Mouse (Mus musculus): ENCODE results near the gene Wfdc12.
A peak's percentile ranks its signal among the peaks of the same experiment; 100 is the strongest.

Wfdc12 gene

DNA sequence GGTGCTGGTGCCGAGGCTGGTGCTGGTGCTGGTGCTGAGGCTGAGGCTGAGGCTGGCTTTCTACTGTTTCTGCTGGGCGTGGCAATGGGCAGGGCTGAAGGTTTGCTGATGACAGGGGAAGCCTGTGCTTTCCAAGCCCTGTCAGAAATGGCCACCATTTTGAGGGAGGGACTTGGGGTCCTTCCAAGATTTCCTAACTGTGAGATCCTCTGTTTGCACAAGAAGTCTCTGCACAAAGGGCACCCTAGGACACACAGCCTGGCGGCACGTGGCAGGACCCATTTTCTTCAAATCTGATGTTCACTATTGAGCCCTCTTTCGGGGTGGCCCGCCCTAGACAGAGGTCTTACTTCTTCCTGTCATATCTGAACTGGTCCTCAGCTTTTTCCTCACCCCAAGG is at the start of gene Wfdc12:
Gene Wfdc12, minus strand, starts transcription at position 33 of the 400 bp plus-strand sequence.
- DNase-seq, result no peak

DNA sequence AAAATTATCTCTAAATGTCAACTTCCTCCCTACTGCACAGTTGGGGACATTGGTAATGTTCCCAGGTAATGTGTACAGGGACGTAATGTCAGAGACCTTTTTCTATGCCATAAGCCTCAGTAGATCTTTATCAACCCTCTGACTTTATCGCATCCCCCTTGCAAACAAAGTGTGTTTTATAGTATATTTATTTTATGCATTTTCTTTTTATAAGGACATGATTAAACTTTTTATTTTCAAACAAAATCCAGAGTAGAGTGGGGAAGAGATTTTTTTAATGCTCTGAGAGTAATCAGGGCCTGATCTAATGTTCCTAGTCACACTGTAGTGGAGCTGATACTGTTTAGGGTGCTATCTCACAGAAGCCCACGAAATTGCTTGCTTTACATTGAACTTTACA is 48.0 kb upstream of the Wfdc12 start, which contains the start of gene Svs2:
Gene Svs2, minus strand, starts transcription at position 101 of the 400 bp plus-strand sequence.
- DNase-seq, result no peak

DNA sequence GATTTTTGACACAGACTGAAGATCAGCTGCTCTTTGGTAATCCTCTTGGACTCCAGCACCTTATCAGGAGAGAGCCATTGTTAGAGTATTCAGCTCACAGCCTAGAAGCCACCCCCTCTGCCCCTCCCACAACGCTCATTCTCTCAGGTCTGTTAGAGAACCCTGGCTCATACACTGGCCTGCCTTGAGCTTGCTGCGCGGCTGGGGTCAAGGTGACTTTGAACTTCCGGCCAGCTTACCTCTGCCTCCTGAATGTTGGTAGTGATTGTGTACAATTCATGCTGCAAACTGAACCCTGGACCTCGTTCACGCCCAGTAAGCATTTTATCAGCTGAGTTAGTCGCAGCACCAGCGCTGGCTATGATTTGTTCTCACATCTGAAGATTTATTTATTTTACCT is 42.3 kb upstream of the Wfdc12 start:
- DNase-seq, result no peak

DNA sequence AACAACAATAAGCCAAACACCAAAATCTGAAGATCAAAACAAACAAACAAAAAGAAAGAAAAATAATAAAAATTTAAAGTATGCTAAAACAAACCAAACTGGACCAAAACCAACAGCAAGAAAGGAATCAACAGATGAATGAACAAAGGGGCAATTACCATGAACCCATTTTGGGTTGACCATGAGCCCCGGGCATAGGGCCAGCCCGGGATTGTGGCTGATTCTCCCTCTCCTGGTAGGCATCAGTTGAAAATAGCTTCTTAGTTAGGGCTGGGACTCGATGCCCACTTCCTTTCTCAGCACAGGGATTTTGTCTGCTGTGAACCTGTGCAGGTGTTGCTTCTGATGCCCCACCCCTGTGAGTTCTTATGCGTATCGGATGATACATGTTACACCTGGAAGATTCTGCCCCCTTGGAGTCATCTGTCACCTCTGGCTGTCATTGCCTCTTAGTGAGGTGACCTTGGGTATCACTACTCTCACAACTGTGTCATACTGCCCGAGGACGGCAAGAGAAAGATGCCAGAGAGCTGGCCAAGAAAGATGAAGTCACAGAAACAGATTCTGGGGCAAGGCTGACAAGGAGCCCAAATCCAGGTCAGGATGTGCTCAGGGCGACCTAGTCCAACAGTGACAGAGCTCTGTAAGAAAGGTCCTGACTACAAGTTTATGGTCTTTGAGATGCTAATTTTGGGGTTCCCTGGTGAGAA is 38.1 kb upstream of the Wfdc12 start:
- no peak for DNase-seq

DNA sequence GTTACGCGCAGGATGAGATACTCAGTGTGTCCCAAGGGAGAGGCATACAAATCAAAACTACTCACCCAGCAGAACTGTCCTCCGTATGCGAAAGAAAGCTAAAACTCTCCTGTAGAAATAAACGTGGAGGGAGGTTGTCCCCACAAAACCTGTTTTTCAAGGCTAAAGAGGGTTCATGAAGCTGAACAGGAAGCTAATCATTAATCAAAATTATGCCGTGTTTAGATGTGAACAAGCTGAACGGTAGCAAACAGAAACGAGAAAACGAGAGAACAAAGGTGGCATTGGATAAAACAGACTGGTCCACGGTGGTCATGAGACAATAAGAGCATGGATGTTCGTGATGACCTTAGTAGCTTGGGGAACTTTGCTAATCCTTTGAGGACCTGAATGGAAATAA is 31.1 kb upstream of the Wfdc12 start, which contains the start of gene Wfdc15b:
Gene Wfdc15b, minus strand, starts transcription at position 139 of the 400 bp plus-strand sequence.
- no peak for DNase-seq

DNA sequence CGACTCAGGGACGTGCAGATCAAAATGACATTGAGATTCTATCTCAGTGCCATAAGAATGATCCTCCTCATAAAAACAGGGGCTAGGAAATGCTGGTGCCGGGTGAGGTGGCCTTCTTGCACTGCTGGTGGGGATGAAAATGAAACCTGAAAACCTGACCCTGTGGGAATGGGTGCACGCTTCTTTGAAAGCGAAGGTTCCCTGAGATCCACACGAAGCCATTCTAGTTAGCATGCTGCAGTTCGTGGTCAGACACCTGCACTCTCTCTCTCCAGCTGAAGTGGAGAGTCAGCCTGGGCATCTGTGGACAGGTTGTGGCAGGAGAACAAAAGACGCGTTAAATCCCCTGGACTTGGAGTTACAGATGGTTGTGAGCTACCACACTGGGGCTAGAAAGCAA is 28.9 kb upstream of the Wfdc12 start:
- no peak for DNase-seq

DNA sequence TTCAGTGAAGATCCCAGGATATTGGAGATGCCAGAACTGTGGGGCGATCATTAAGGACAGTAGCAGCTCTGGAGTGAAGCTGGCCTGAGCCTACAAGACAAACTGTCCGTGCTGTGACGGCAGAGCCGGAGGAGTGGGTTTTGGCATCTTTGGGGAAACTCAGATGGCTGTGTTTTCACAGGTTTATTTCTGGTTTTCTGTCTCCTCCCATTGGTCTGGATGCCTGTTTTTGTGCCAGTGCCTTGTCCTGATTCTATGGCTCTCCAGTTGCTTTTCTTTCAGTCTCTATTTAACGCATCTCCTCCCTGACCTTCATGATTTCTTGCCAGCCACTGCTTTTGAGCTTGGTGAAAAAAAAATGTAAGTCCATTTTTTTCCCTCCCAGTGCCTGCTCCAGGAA is 22.3 kb upstream of the Wfdc12 start:
- DNase-seq, result no peak

DNA sequence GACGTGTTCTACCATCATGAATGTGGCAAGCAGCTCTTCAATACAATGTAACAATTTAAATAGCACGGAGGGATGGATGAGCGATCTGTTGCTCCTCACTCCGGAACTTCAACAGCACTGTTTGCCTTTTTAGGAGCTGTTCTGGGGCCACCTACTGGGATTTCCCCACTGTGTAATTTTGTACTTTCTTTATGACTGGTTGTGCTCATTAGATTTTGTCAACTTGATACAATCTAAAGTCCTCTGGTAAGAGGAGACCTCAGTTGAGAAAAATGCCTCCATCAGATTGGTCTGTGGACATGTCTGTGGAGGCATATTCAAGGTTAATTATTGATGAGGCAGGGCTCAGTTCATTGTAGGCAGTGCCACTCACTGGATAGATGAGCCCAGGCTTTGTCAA is 20.5 kb upstream of the Wfdc12 start:
- DNase-seq, result no peak

DNA sequence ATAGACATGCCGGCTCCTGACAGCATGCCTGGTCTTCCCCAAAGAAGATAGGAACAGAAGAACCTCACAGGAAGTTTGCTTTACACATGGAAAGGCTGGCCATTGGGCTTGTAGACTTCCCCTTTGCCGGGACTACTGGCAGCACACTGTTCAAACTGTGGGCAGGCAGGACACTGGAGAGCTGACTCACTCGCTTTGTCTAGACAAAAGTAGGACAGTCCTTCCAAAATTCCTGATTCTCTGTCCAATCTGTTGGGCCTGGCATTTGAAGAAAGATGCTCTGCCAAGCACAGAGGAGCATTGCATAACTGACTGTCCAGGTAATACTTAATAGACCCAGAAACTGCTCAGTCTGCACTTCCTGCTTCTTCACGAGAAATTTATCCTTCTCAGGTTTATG is 16.3 kb upstream of the Wfdc12 start:
- peak; percentile 91 for DNase-seq

DNA sequence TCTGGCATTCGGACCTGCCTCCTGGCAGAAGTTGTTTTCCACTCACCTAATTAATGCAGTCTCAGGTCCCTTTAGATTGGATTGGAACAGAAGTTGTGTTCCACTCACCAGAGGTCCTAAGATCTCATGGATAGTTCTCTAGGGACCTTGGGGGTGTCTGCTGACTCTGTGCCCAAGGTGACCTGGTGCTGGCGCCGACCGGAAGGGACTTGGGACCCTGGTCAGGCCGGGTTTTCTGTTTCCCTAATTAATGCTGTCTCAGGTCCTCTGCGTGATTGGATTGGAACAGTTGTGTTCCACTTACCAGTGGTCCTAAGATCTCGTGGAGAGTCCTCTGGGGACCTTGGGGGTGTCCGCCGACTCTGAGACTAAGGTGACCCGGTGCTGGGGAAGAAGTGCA is 15.6 kb upstream of the Wfdc12 start:
- peak; percentile 7 for DNase-seq

DNA sequence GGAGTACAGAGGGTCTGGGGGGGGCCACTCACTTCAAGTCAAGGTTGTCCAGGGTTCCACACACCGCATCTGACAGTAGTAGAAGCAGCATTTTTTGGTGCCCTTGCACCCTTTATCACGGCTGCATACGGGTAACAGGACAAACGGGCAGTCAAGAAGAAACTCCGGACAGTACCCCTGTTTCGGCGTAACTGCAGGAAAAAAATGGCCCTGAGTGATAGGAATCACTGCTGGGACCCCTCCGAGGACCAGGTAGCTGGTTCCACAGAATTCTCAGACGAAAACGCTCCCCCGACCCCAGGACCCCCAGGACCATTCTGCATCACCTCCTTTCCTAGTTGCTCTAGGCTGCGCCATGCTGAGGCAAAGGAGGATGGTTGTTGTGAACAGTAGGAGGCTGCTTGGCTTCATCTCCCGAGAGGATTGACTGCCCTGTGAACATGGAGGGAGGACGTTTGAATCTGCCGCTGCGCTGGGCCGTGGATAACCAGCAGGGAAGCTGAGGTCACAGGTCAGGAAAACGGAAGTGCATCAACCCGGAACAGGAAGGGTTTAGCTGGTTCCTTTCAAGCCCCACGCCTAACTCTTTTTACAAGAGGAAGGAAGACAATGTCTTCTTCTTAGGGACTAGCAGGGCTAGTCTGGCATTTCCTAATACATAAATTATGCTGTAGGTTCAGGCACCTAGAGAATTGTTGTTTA is 9.4 kb upstream of the Wfdc12 start, which contains the start of gene Wfdc15a:
Gene Wfdc15a, minus strand, starts transcription at position 505 of the 702 bp plus-strand sequence.
- DNase-seq, result no peak

DNA sequence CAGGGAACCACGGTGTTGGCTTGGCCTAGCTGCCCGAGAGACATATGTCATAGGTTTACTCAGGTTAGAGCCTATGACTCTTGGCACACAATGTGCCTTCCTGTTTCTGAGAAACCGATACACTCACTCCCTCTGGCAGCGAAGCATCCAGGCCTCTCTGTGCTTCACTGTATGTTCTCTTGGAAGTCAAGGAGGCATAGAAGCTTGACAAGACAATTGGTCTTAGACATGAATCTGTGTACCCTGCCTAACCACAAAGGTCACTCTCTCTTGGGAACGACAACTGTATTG is 6.2 kb upstream of the Wfdc12 start:
- DNase-seq, result no peak

DNA sequence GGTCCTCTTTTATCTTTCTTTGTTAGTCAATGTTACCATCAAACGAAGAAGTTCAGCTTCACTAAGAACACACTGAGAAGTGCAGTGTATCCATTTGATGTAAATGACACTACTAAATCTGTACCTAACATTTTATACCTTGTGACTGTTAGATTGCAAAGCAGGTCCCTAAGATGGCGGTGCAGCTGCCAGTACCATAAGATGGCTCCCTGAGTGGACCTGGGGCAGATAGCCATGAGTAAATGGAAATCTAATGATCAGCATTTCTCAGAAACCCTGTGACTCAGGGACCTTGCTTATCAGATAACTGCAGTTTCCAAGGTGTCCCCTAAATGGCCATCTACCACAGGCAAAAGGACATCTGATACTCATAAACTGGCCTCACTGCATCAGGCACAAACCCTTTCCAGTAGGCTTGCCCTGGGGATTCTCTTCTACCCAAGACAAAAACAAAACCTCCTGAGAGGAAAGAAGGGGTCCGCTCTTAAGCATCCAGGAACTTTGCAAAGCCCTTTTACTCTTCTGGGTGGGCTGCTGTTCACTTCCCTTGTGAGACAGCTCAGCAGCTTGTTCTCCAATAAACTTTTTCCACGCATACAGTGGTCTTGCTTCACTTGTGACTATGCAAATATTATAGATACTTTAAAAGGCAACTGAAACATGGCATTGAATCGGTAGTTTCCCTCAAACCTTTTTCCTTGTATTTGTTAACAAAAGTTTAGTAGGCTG is 5.7 kb upstream of the Wfdc12 start:
- no peak for DNase-seq

DNA sequence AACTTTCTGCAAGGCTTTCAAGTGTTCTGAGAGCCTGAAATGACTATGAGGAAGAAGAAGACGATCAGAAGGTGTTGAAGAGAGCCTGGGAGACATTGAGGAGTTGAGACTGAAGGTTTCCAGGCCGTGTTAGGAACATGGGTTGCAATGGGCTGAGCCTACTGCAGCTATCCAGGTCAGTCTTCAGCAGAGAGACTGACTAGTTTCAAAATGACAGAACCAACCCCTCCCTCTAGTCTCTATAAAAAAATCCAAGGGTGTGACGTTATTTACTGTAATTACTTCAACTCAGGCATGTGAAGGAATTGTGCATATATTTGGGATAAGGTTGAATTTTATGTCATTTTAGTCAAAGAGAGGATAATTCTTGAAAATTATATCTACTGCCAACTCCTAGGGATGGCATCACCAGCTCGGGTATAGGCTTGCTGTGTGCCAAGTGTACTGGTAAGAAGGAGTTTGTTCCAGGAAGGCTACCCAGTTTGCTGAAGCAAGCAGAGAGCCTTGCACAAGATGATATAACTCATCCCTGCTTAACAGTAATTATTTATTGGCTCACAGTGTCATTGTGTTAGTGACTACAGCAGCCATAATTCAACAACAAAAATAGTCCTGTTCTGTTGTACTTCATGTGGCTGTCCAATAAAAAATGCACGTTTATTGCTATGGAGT is 4.7 kb upstream of the Wfdc12 start:
- DNase-seq, result no peak

DNA sequence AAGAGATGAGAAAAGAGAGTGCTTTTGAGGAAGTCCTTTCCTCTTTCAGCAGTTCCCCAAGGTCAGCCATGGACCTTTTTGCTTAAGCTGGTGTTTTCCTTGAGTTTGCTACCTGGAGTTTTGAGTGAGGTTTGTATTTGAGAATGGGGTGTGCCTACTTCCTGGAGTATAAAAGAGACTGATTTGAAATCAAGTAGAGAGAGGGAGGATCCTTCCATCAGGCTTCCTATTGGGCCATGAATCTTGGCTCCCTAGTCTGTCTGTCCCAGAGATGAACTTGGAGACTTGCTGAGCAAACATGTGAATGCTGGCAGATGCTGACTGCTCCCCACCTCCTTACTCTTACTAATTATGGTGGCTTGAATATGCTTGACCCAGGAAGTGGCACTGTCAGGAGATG is 1.9 kb upstream of the Wfdc12 start:
- no peak for DNase-seq

DNA sequence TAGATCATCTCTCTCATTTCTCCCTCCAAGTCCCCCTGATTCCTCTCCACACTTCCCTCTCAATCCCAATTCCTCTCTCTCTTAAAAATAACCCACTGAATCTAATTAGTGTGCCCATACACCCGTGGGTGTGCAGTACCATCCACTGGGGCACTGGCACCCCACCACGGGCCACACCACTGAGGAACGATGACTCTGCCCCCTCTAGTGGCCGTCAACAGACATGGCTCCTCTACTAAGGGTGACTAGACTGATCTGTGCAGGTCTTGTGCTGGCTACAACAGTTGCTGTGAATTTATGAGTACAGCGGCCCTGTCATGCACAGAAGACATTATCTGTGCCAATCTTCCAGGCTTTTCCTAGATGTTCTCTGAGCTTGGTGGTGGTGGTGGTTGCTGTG is 1.7 kb downstream of the Wfdc12 start:
- no peak for DNase-seq

DNA sequence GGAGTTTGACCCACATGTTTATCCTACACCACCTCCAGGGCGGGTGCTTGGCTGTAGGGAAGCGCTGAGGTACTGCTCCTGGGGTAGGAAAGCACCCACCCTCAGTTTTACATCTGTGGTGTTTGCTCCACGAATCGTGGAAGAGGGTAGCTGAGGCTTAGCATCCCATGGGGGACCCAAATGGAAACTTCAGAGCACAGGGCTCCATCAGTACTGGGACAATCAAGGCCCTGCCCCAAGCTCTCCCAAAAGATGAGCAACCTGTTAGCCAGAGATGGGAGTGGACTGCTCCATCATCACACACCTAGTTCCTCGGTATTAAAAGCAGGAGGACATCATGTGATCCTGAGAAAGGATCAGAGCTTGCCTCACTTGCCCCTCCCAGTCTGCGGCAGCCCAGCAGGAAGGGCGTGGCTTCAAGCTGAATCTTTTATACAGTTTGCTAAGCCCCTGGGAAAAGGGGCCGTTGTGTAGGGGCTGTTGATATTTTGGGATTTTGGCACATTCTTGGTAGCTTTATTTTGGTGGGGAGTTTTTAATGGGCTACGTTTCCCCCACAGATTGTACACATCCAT is 6.2 kb downstream of the Wfdc12 start:
- no peak for DNase-seq

DNA sequence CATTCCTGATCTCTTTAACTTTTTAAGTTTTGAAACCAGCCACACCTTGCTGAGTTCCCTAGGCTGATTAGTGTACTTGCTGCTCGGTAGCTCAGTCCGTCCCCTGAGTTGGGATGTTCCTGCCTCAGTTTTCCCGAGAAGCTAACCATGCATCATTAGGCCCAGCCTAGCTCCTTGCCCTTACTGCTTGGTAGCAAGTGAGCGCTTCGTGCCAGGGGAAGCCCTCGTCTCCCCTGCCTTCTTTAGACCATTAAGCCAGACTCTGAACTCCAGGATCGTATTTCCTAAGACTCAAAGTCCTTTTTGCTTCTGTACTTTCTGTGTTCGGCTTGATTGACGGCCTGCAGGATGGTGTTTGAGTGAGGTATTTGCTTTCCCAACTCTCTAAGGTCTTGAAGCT is 7.1 kb downstream of the Wfdc12 start:
- DNase-seq, result no peak

DNA sequence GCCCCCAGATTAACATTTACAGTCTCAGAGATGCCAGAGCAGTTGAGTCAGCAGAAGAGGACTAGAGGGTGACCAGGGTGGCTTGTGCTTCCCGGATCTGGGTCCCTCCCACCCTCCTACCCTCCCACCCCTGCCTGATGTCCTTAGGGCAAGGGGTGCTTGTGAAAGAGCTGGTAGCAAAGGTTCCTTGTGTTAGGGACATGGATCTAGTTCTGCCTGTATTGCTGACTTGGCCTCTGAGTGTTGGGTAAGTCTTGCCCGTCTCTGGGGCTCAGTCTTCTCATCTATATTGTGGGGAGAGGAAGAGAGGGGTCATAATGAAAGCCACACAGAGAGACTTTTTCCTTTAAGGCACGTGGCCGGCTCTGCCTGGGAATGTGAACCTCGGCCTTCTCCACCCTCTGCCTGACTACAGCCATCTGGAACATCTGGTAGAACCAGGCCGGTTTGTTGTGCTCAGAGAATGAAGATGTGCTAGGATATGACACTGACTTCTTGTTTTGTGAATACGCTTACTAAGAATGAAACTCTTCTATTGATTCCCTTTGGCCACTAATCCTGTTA is 7.6 kb downstream of the Wfdc12 start, which contains the start of gene Wfdc5:
Gene Wfdc5, minus strand, starts transcription at position 51 of the 564 bp plus-strand sequence.
- no peak for DNase-seq

DNA sequence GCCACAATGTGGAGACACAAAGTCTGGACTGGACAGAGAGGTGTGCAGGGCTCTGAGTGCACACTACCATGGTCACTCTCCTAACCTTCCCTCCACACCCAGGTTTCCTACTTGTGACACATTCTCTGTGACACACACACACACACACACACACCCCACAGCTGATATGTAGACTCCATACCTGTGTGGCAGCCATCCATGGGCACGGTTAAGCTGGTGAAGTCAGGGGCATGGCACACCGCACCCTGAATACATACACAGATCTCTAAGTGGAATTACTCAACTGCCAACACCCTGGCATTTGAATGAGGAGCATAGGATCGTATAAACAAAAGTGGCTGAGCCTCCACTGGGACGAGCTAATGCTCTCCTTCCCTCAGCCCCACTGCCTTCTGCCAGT is 9.6 kb downstream of the Wfdc12 start:
- DNase-seq, result no peak

DNA sequence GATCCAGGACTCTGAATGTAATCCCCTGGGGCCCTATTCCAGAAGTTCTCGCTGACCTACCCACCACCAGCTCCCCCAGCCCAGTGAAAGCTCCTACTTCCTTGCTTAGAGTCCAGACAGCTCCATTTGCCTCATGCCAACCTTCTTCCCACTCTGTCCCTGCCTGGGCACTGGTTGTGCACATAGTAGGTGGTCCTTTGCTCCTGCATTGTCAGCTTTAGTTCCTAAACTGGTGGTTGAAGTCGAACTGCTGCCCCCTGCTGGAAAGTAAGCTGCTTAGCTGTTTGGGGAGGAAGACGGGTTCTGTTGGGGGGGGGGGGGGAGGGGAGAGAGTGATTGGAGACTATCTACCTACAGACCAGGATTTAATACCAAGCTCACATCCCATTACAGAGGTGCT is 10.3 kb downstream of the Wfdc12 start:
- no peak for DNase-seq

DNA sequence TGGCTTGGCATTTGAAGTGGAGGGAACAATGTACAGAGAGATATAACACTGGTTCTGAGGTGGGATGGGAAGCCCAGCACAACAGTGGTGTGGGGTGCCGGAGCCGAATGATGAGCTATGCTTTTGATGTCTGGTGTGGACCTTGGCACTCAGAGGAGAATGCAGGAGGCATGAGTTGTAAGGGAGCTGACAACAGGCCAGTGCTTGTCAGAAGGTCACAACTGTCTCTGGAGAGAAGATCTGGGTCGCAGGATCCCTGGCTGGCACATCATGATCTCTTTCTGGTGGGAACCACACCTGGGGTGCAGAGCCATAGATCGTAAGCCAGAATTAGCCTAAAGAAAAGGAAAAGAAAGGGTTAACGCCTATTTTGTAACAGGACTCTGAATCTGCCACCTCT is 12.6 kb downstream of the Wfdc12 start:
- DNase-seq, result no peak

DNA sequence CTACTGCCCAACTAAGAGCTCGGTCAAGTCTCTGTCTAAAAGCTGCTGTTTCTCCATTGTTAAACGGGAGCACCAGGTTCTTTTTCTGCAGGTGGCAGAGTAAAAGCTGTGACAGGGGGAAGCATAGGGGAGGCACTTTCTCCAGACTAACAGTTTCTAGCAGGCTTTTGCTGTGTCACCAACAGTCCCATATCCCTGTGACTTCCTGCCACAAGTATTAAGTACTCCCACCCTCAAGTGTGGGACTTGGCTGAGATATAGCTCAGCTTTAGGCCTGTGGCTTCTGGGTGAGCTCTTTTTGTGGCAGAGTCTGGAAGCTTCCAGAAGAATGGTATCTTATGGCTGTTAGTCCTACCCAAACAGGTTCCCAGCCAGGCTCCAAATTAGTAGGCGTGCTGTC is 14.6 kb downstream of the Wfdc12 start:
- no peak for DNase-seq

Measured in cerebellum, adult 9-10 months (tissue).